Mouse (Mus musculus) midbrain, embryonic 13.5 days (tissue): ENCODE results near the gene Chchd10. TPM values are rescaled to one million over a fixed set of nuclear protein-coding genes. Genes with fewer than 3 reads are reported as not detected.

Experiments used
- ATAC-seq: fragments of 200-750 bp; cut with Nextera tagmentation; 2 replicates; pipeline ENCODE4 v1.8.0; 2017; ENCODE audit warnings: mild to moderate bottlenecking, moderate TSS enrichment, moderate library complexity
- H3K27ac ChIP-seq: fragments of 300-500 bp; sonication (generic); 2 replicates; pipeline ENCODE4 v1.5.1; 2015; ENCODE audit warnings: inconsistent platforms, mild to moderate bottlenecking, moderate library complexity
- H3K27me3 ChIP-seq: fragments of 300-500 bp; sonication (generic); 2 replicates; pipeline ENCODE4 v1.6.1; 2015; ENCODE audit warnings: mild to moderate bottlenecking, inconsistent platforms
- H3K36me3 ChIP-seq: fragments of 300-500 bp; sonication (generic); 2 replicates; pipeline ENCODE4 v1.6.1; 2015; ENCODE audit warnings: mild to moderate bottlenecking, inconsistent platforms
- H3K4me1 ChIP-seq: fragments of 300-500 bp; sonication (generic); replicated peaks from 2 replicates; pipeline ENCODE4 v1.6.1; 2015; ENCODE audit warnings: inconsistent platforms
- H3K4me2 ChIP-seq: fragments of 300-500 bp; sonication (generic); replicated peaks from 2 replicates; pipeline ENCODE4 v1.6.1; 2015; ENCODE audit warnings: moderate library complexity, mild to moderate bottlenecking, inconsistent platforms
- H3K4me3 ChIP-seq: fragments of 300-500 bp; sonication (generic); replicated peaks from 2 replicates; pipeline ENCODE4 v1.5.1; 2015; ENCODE audit warnings: mild to moderate bottlenecking, inconsistent platforms
- H3K9ac ChIP-seq: fragments of 300-500 bp; sonication (generic); replicated peaks from 2 replicates; pipeline ENCODE4 v1.6.1; 2015; ENCODE audit warnings: mild to moderate bottlenecking, inconsistent platforms
- H3K9me3 ChIP-seq: fragments of 300-500 bp; sonication (generic); 2 replicates; pipeline ENCODE4 v1.6.1; 2016; ENCODE audit warnings: mild to moderate bottlenecking, inconsistent platforms
- WGBS: fragments of 180-500 bp; shearing (Covaris S2); methylation state at CpG from one replicate; pipeline ENCODE4 v1.1.7; 2015; 5-methylcytosine and 5-hydroxymethylcytosine counted together
- polyA plus RNA-seq: library from polyadenylated mRNA; unstranded; fragments of >200 nt; fragmentation: Nextera tagmentation; extraction: Ambion mirVana; gene quantifications from 2 replicates; pipeline ENCODE4 v1.2.1, GENCODE M21; 2015

Gene Chchd10
- polyA plus RNA-seq, 1 experiment from 2014 or later = 17.1 TPM

GRCm38 (mm10) chr10:75904391-75904790 is 28.5 kb upstream of the Chchd10 start:
- Histone ChIP-seq H3K4me3 (no peak overlapping the region), H3K4me1 (no peaks in the 10 kb centered on the region), H3K9ac (no peak overlapping the region), H3K4me2 (no peak overlapping the region), H3K9me3 (no peaks in the 10 kb centered on the region), H3K36me3 (peaks cover 95% of the 10 kb centered on the region), H3K27me3 (no peaks in the 10 kb centered on the region), H3K27ac (no peak overlapping the region)
- 89% methylated on average over 5 of the region's 5 CpGs for WGBS
- ATAC-seq = no peak

GRCm38 (mm10) chr10:75906882-75907281 is 26.0 kb upstream of the Chchd10 start:
- H3K9me3 ChIP-seq = no peaks in the 10 kb centered on the region
- H3K4me2 ChIP-seq = no peak overlapping the region
- no peaks in the 10 kb centered on the region for H3K4me1 ChIP-seq
- H3K27me3 ChIP-seq = no peaks in the 10 kb centered on the region
- ATAC-seq = no peak
- no peak overlapping the region for H3K9ac ChIP-seq
- H3K27ac ChIP-seq = no peak overlapping the region
- peaks cover 97% of the 10 kb centered on the region for H3K36me3 ChIP-seq
- H3K4me3 ChIP-seq = no peak overlapping the region
- WGBS = 96% methylated on average over 4 of the region's 4 CpGs

DNA sequence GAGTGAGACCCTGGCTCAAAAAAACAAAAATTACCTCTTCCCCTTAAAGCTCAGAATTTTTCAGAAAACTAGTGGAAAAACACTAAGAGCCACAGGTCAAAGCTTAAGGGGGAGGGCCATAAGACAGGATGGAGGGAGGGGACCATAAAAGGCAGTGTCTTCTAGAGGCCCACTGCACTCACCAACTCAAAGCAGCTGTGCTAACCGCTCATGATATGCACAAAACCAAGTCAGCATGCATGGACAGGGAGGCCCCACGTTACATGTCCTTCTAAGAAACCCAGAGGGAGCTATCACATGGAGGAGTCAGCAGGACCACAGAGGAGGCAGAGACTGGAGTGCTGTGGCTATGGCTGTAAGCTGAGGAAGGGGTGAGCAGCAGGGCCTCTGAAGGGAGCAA is 22.2 kb upstream of the Chchd10 start:
- H3K36me3 ChIP-seq = peaks cover 90% of the 10 kb centered on the region

GRCm38 (mm10) chr10:75913013-75913589 is 19.8 kb upstream of the Chchd10 start:
- Histone ChIP-seq H3K36me3 (peaks cover 82% of the 10 kb centered on the region), H3K4me3 (no peak overlapping the region), H3K27ac (no peak overlapping the region), H3K9me3 (no peaks in the 10 kb centered on the region), H3K4me1 (peaks cover 9% of the 10 kb centered on the region), H3K27me3 (no peaks in the 10 kb centered on the region), H3K4me2 (no peak overlapping the region), H3K9ac (no peak overlapping the region)
- ATAC-seq = 0 out of 2 replicates have a peak, but pooled peaks have one; percentile 34
- WGBS = 75% methylated on average over 6 of the region's 6 CpGs

More for the DNA sequence above, 22.2 kb upstream of the Chchd10 start:
- no peaks in the 10 kb centered on the region for H3K27me3 ChIP-seq
- ATAC-seq = no peak
- 93% methylated on average over 2 of the region's 2 CpGs for WGBS
- H3K4me1 ChIP-seq = no peaks in the 10 kb centered on the region
- H3K27ac ChIP-seq = no peak overlapping the region
- H3K4me2 ChIP-seq = no peak overlapping the region
- no peak overlapping the region for H3K9ac ChIP-seq
- no peak overlapping the region for H3K4me3 ChIP-seq
- no peaks in the 10 kb centered on the region for H3K9me3 ChIP-seq

- no peak overlapping the region for H3K9ac ChIP-seq
- no peaks in the 10 kb centered on the region for H3K9me3 ChIP-seq
- peaks cover 34% of the 10 kb centered on the region for H3K4me1 ChIP-seq
- no peak overlapping the region for H3K4me2 ChIP-seq
- H3K36me3 ChIP-seq = peaks cover 65% of the 10 kb centered on the region
- no peak overlapping the region for H3K27ac ChIP-seq
- WGBS = 89% methylated on average over 7 of the region's 7 CpGs
- no peaks in the 10 kb centered on the region for H3K27me3 ChIP-seq
- no peak for ATAC-seq
- H3K4me3 ChIP-seq = no peak overlapping the region
These were observed 17.4 kb upstream of the Chchd10 start for GRCm38 (mm10) chr10:75915557-75915956.

DNA sequence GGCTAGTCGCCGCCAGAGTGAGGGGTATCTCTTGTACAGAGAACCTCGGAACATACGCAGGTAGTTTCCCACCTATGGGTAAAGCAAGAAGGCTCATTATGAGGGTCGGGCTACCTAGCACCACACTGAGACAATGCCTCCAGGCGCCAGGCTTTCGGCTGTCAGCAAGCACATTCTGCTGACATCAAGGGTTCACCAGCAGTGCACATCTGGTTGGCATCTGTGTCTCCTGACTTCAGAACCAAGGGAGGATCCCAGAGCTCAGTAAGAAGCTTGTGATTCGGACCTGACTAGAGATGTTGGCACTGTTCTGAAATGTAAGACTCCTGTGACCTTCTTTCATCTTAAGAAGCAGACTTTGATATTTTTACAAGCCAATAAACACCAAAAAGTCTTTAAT is 16.1 kb upstream of the Chchd10 start:
- Histone ChIP-seq H3K4me2 (no peak overlapping the region), H3K4me1 (peaks cover 35% of the 10 kb centered on the region), H3K9ac (no peak overlapping the region), H3K27ac (no peak overlapping the region), H3K4me3 (no peak overlapping the region), H3K36me3 (peaks cover 52% of the 10 kb centered on the region), H3K9me3 (no peaks in the 10 kb centered on the region), H3K27me3 (no peaks in the 10 kb centered on the region)
- 84% methylated on average over 8 of the region's 8 CpGs for WGBS
- ATAC-seq = no peak

DNA sequence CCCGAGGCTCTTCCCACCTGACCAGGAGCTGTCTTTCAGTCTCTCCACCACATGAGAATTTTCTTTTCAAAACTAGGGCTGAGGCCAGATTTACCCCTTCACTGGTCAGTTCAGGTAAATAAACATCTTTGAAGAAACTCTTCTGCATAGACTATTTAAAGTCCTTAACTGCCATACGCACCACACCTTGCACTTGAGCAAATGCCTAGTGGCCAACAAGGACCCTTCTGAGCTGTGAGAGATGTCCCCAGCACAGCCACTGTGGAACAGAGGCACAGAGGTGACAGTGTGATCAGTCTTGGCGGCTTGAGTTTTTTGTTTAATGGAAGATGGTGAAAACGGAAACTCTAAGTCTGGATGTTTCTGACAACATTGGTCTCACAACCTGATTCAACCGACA is 13.9 kb upstream of the Chchd10 start:
- no peaks in the 10 kb centered on the region for H3K27me3 ChIP-seq
- no peaks in the 10 kb centered on the region for H3K9me3 ChIP-seq
- ATAC-seq = no peak
- H3K27ac ChIP-seq = no peak overlapping the region
- H3K4me3 ChIP-seq = no peak overlapping the region; the same call in 1 of the 2 replicates
- 89% methylated on average over 5 of the region's 5 CpGs for WGBS
- peak overlapping the region; percentile 36; the same call in 1 of the 2 replicates for H3K9ac ChIP-seq
- H3K36me3 ChIP-seq = peaks cover 34% of the 10 kb centered on the region
- peak overlapping the region; percentile 67 for H3K4me2 ChIP-seq
- H3K4me1 ChIP-seq = peaks cover 52% of the 10 kb centered on the region

DNA sequence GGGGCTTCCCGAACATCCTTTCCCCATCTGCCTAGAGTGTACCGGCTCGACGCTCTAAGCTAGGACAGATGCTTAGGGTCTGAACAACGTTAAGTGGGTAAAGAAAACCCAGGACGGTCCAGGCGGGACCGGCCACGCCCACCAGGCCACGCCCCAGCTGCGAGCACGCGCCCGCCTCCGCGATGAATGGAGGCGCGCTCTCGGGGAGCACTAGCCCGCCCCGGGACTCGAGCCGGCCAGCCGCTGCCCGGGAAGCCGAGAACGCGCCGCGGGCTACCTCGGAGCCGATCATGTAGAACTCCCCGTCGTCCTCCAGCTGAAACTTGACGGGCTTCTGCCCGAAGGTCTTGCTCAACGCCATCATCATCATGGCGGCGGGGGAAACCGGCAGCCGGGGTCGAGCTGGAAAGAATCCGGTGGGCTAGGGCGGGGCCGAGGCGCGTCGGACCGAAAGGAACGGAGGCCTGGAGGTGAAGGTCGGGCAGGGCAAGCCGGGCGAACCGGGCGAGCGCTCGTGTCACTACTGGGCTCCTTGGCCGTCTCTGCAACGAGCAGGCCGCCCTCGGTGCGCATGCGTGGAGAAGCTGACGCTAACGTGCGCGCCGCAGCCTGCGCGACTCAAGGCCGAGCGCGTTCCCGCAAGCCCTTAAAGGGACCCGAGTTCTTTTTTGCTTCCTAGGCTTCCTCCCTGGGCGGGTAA is 11.8 kb upstream of the Chchd10 start, which contains the start of gene Smarcb1:
Smarcb1 (minus strand) TSS at position 592 of the 700 bp plus-strand sequence.
- Histone ChIP-seq H3K9ac (peak within 1 kb of the TSS; percentile 89), H3K4me1 (peaks cover 52% of the 10 kb centered on the region), H3K27ac (peak within 1 kb of the TSS; percentile 96)

DNA sequence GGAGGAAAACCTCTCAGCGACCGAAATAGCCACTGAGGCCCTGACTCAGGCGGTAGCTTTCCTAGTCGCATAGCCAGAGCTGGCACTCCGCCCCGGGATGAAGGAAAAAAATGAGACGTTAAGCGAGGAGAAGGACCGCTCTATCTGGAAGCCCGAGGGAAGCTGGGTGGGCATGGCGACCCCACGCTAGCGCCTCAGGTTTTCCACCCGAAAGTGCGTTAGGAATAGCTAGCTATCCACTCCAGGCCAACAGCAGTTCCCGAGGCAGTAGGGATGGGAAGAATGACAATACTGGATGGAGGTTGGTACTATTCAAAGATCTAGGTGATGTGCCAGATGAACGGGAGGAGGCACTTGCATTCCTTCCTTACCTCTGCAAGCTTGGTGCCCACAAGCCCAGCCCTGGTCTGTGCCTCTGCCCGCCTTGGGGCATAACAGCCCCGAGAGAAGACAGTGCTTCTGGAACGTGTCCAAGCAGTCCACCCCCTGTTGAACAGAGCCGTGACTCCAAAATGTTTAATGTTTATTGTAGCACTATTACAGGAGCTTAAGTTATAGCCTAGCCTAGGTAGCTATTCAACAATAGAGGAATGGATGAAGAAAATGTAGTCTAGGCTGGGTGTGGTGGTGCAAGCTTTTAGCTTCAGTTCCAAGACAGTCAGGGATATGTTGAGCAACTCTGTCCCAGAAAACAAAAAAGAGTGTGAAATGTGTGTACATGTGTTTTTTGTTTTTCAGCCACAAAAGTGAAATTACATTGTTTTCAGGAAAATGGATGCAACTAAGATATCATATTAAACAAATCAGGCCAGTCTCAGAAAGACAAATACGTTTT is 11.0 kb upstream of the Chchd10 start:
- Histone ChIP-seq H3K36me3 (peaks cover 31% of the 10 kb centered on the region), H3K27me3 (no peaks in the 10 kb centered on the region), H3K9me3 (no peaks in the 10 kb centered on the region), H3K4me1 (peaks cover 52% of the 10 kb centered on the region), H3K27ac (peak overlapping the region; percentile 96), H3K4me2 (peak overlapping the region; percentile 67), H3K9ac (peak overlapping the region; percentile 89), H3K4me3 (peak overlapping the region; percentile 72)
- peak; percentile 37 for ATAC-seq
- WGBS = 4% methylated on average over 22 of the region's 22 CpGs

More for the DNA sequence above, 11.8 kb upstream of the Chchd10 start, which contains the start of gene Smarcb1:
- WGBS = under 1% methylated on average over 76 of the region's 76 CpGs
- peak; percentile 91 for ATAC-seq
- Histone ChIP-seq H3K4me2 (peak within 1 kb of the TSS; percentile 67), H3K9me3 (no peaks in the 10 kb centered on the region), H3K4me3 (peak within 1 kb of the TSS; percentile 72), H3K27me3 (no peaks in the 10 kb centered on the region), H3K36me3 (peaks cover 31% of the 10 kb centered on the region)

DNA sequence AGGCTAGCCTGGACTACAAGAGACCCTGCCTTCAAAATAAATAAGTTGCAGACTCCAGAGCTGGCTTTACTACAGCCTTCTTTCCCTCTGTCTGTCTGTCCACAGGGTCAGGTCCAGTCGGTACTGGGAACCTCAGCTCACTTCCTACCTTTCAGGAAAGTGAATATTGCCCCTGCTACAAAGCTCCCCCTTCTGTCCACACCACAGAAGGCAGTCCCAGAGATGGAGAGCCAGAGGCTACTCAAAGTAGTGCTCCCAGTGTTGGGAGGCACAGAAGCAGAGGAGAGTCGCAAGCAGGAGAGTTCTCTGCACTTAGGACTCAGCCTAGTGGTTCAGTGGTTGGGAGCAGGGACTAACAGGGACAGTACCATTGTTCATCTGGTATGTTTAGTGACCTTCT is 8.6 kb upstream of the Chchd10 start:
- H3K27ac ChIP-seq = no peak overlapping the region
- H3K9ac ChIP-seq = no peak overlapping the region
- WGBS = 62% methylated on average over 2 of the region's 2 CpGs
- no peaks in the 10 kb centered on the region for H3K27me3 ChIP-seq
- H3K4me1 ChIP-seq = peaks cover 31% of the 10 kb centered on the region
- no peaks in the 10 kb centered on the region for H3K9me3 ChIP-seq
- no peak overlapping the region for H3K4me3 ChIP-seq
- no peak overlapping the region for H3K4me2 ChIP-seq
- ATAC-seq = no peak
- peaks cover 37% of the 10 kb centered on the region for H3K36me3 ChIP-seq

DNA sequence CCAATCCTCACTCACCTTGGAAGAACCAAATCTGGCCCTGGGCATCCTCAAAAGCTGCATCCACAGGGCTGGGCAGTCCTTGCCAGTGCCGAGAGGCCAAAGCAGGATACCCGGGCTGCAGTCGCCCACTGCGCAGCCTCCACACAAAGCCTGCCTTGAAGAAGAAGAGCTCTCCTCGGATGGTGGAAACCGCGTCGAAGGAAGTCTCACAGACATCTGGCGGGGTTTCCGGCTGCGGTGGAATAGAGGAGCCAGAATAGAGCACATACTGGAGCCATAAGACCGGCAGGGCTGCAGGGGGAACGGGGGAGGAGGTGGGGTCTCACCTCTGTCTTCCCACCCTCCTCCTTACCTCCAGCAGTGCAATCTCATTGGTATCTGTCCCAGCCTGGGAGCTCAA is 6.5 kb upstream of the Chchd10 start:
- H3K9me3 ChIP-seq = no peaks in the 10 kb centered on the region
- peak overlapping the region; percentile 32; the same call in 1 of the 2 replicates for H3K9ac ChIP-seq
- ATAC-seq = no peak
- 72% methylated on average over 13 of the region's 13 CpGs for WGBS
- H3K4me2 ChIP-seq = no peak overlapping the region
- H3K36me3 ChIP-seq = peaks cover 37% of the 10 kb centered on the region
- H3K4me1 ChIP-seq = peaks cover 31% of the 10 kb centered on the region
- no peak overlapping the region for H3K27ac ChIP-seq
- H3K27me3 ChIP-seq = peaks cover 14% of the 10 kb centered on the region
- no peak overlapping the region for H3K4me3 ChIP-seq

DNA sequence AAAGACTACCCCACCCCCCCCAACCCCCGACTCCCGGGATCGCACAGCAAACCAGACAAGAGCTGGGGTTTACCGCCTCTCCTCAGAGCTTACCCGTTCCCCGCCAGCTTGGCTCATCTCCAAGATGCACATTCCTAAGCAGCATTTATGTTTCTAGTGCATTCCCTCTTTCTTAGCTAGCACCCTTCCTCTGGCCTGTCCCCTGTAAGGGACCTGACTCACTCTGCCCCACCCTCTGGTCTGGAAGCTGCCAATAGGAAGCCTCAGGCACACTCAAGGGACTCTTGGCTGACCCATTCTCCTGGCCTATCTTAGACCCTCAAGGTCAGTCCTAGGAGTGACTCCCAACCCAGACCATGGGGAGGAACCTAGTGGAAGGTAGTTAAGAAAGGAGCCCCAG is 2.6 kb upstream of the Chchd10 start:
- Histone ChIP-seq H3K4me3 (no peak overlapping the region), H3K27me3 (peaks cover 37% of the 10 kb centered on the region), H3K4me1 (peaks cover 33% of the 10 kb centered on the region), H3K9ac (no peak overlapping the region), H3K27ac (no peak overlapping the region), H3K36me3 (peaks cover 28% of the 10 kb centered on the region), H3K4me2 (peak overlapping the region; percentile 91; the same call in 1 of the 2 replicates), H3K9me3 (no peaks in the 10 kb centered on the region)
- no peak for ATAC-seq
- 19% methylated on average over 6 of the region's 6 CpGs for WGBS
